Mouse (Mus musculus) left cerebral cortex, adult 18-20 months (tissue): ENCODE measurements around the gene Igsf8. TPM values are rescaled to one million over a fixed set of nuclear protein-coding genes. Genes with fewer than 3 reads are reported as not detected.

Experiments used
- DNase-seq, 2 experiments: peaks; one replicate each; pipeline ENCODE4 v3.0.0; 2021 to 2022; ENCODE audit warnings: low spot score in 2 of 2, mixed read lengths in 1 of 2
- total RNA-seq, 2 experiments: library from RNA; stranded (reverse); gene quantifications; 2 replicates each; pipeline ENCODE4 v1.2.3; 2021

The Igsf8 gene
- total RNA-seq, 2 experiments from 2014 or later: 278 to 283 TPM

DNA sequence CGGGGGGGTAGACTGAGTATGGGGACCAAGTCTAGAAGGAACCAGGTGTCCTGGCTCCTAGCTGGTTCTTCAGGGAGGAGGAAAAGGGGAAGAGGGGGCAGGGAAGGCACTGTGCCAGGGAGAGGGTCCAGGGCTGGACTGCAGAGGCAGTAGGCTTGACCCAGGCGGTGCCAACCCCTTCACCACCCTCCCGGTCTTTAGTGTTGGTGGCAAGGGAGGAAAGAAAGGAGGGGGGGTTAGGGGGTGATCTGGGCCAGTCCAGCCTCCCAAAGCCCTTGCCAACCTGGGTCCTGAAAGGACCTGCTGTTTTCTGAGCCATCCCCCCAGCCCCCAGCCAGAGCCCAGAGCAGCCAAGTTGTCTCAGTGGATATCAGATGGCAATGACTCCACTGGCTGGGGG lies 81.3 kb downstream of the Igsf8 start:
- DNase-seq: peak in 1 of 2 experiments; percentile 44

DNA sequence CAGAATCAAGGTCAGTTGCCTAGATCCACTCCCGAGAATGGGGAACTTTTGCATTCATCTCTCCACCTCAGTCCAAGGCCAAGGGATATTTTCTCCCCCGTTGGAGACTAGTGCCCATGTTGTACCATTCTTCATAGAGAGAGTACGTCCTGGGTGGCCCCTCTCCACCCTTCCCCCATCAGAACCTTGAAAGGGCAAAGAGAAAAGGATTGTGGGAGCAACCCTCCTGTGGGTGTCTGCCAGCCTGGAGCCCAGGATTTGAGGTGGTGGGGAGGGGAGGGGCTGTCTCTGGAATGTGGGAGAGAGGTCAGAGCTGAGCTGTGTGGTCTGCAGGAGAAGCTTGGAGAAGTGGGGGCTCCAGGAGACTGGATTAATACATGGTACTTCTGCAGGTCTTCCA lies 82.5 kb downstream of the Igsf8 start:
- DNase-seq: no peak

DNA sequence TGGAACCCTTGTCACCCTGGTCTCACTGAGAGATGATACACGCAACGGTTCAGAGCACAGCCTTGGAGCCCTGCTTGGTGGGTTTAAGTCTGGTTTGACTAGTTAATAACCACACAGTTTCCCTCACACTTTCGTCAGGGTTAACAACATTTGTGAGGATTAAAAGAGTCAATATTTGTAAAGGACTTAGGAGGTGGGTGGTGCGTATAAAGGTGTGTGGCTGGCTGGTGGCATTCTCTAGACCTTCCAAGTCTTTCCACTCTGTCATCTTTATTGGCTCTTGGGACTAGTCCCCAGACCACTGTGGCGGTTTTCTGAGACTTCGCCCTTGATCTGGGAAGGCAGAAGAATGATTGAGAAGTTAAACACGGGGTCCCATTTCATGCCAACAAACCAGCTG lies 83.4 kb downstream of the Igsf8 start:
- DNase-seq: no peak

DNA sequence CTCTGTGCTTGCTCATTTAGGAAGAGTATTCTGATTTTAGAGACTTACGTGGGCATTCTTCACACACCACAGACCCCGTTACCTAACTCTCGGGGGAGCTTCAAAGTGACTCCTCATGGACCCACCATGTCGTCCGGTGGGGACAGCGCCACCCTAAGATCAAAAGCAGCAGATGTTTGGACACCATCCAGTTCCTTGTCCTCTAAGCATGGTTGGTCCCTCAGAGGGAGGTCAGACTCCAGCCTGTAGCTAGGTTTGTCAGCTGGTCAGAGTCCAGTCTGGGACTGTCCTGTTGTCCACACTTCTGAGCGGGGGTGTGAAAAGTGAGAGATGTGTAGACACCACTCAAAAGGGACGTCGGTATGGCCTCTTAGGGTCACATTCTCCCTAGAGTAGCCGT lies 85.3 kb downstream of the Igsf8 start:
- no peak for DNase-seq

DNA sequence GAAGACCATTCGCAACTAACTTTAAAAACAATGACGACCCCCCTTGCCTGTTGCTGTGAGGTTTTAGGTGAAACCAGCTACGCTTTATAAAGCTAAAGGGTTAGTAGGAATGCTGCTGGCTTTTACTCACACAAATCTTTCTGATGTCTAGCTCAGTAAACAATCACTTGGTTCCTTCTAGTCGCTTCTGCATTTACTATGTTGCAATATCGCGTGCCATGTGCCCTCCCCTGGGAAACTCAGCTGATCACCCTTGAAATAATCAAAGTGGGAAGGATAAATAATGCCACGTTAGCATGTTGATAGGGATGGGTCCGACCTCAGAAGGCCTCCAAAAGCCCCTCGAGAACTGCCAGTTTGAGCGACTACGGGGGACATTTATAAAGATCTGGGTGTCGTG lies 85.9 kb downstream of the Igsf8 start:
- DNase-seq: no peak

DNA sequence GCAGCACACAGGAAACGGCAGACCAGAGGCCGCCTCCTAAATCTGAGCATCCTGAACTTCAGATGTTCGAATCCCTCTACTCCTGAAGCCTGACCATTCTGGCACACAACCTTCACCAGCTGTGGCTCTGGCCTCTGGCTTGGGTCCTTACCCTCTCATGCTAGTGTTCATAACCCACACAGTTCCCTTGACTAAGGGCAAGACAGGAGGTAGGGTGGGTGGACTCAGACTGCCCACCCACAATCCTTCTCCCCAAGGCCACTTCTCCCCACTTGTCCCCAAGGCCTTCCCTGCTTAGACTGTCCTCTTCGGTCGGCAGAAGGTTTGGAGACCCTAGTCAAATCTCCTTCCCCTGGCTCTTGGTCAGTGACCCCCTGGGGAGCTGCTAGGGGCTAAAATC lies 88.1 kb downstream of the Igsf8 start:
- DNase-seq: no peak

DNA sequence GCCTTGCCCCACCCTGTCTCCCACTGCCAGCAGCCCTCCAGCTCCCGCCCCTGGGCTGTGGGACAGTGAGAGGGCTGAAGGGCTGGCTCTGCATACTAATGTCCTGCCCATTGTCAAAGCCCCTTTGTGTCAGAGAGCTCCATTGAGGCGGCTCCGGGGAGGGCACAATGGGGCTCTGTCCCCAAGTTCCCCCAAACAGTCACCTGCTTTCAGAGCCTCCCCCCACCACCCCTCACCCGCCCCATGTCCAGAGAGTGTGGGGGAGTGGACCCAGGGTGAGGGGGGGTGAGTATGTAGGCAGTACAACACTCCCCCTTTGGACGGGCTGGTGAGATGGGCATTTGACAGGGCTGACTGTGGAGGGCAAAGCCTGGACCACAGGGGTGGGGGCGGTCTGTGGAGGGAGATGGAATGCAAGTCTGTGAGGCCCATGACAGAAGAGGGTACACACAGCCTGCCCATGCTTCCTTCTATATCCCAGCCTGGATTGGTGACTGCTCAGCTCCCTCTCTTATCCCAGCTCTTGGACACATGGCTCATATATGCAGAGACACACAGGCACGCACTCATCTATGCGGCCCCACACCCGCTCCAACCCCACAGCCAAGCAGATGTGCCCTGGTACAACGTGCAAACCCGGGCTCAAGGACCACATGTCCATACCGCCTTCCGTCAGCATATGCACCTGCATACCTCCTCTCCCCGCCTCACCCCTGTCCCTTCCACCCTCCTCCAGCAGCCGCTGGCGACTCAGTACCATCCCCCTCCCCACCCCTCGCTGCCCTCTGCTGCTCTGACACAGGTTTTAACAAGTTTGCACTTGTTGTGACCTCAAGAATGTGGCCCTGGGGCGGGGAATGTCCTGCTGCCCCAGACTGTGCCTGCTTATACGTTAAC lies 88.7 kb downstream of the Igsf8 start:
- DNase-seq: peak; percentile 51 to 54

DNA sequence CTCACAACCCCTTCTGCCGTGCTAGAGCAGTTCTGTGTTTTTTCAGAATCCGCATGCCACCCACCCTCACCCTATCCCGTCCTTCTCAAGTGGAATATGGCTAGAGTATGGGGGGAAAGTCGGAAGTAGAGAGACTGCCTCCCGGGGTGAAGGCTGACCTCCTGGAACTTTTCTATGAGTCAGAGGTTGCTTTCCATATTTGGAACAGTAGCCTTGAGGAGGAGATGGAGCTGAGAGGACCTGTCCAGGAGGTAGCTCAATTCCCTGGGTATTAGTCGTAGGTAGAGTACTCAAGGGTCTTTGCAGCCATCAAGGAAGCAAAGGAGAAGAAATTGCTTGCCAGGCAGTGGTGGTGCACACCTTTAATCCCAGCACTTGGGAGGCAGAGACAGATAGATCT lies 90.6 kb downstream of the Igsf8 start:
- no peak for DNase-seq

DNA sequence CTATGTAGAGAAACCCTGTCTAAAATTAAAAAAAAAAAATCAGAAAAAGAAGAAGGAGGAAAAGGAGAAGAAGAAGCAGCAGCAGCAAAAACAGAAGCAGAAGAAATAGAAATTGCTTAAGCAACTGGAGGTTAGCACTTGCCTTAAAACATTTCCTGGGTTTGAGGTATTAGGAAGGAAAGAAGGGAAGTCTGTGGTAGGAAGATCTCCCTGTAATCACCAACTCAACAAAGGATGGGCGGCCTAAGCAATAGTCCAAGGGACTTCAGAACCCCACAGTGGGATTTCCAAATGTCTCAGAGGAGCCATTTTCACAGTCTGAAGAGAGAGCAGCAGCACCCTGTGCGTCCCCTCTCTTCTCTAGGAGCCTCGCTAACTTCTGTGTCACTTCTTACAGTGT lies 91.0 kb downstream of the Igsf8 start:
- DNase-seq: no peak

DNA sequence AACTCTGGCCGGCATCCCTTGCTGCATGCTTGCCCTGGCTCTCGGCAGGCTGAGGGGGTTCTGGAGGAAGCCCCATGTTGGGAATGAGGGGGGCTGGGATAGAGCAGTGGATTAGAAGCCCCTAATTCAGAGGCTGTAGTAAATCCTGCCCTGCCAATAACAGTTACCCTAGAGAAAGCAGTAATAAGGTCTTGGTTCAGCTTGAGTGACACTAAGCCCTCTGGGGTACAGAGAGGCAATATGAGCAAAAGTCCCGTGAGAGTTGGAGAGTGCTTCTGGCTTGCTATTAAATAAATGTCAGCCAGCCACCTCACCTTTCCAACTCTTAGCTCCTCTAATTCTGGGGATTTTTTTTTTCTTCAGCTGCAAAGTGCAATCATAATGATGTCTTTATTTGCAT lies 93.9 kb downstream of the Igsf8 start:
- no peak for DNase-seq

DNA sequence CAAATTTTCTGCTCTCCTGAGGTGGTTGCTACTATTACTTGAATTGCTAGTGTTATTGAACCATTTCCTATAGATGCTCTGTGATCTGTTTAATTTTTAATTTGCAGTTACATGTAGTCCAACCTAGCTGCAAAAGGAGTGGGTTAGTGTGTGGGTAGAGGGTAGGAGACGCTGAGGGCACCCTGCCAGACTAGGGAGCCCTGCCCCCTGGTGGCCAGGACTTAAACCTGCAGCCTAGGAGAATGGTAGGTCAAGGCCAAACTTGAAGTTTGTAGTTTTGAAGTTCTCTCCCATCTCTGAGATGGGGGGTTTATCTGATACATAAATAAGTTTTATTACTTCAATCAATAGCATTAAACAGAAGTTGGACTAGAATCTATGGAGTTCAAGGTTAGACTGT lies 96.1 kb downstream of the Igsf8 start:
- peak; percentile 64 to 76 for DNase-seq

DNA sequence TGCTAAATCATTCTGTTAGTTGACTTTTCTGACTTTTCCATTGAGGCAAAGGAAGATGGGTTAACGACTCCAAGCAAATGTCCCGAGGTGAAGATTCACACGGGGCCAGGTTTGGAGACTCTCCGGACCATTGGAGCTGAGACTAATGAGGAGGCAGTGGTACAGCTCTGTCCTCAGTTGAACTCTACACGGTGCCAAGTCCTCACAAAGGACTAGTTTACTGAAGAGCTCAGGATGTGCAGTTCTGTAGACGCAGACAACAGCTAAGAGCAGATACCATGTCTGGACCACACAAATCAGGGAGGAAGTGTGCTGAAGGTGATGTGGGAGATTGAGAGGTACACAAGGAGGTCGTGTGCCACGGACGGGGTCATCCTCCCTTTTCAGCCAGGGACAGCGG lies 96.9 kb downstream of the Igsf8 start:
- no peak for DNase-seq

DNA sequence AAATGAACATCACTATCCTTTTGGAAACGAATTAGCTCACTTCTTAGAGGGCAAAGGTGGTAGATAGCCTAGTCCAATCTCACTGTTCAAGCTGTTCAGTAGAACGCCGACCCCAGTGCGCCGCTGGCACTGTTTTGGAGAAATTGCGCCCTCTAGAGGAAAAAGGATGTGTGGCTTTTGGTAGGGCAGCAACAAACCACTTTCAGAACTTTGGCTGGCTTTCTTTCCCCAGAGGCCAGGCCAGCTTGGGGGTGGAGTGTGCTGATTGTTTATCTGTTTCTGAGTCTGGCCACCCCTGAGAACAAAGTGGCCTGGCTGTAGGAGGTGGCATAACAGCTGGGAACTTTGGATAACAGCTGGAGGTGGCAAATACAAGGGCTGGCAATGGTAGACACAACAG lies 103.2 kb downstream of the Igsf8 start:
- peak; percentile 59 to 63 for DNase-seq

DNA sequence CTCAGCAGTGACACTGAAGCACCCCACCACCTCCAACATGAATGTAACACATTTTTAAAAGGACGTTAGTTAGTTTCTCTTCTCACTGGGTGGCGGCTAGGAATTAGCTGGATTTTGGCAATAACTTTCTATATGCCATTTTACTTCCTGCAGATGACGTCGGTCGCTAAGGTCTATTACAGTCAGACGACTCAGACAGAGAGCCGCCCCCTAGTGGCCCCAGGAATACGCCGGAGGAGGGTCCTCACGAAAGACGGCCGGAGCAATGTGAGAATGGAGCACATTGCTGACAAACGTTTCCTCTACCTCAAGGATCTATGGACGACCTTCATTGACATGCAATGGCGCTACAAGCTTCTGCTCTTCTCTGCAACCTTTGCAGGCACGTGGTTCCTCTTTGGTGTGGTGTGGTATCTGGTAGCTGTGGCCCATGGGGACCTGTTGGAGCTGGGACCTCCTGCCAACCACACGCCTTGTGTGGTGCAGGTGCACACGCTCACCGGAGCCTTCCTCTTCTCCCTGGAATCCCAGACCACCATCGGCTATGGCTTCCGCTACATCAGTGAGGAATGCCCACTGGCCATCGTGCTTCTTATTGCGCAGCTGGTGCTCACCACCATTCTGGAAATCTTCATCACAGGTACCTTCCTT lies 107.5 kb downstream of the Igsf8 start:
- DNase-seq: no peak

Other genes with a start within 250 kb of the Igsf8 start
- gene Vangl2, start 233.2 kb upstream of the Igsf8 start, total RNA-seq: 10 to 100 TPM; 10.2 to 13.7 TPM
- gene Nhlh1, start 204.1 kb upstream of the Igsf8 start, total RNA-seq: under 1 TPM; 0.28 to 0.40 TPM
- gene Copa, start 179.1 kb upstream of the Igsf8 start, total RNA-seq: 100 to 1,000 TPM; 147 to 151 TPM
- 10 to 100 TPM; 56.6 to 59.3 TPM for gene Ncstn, start 178.8 kb upstream of the Igsf8 start, total RNA-seq
- gene Pex19, start 134.9 kb upstream of the Igsf8 start, total RNA-seq: 10 to 100 TPM; 87.3 to 87.5 TPM
- gene Dcaf8, start 113.6 kb upstream of the Igsf8 start, total RNA-seq: 100 to 1,000 TPM; 117 TPM
- gene Pea15a, start 54.8 kb upstream of the Igsf8 start, total RNA-seq: 100 to 1,000 TPM; 412 to 456 TPM
- gene Casq1, start 41.8 kb upstream of the Igsf8 start, total RNA-seq: under 1 TPM in 1 of 2 experiments, not detected in 1; 0.63 TPM
- gene Atp1a4, start 3.2 kb upstream of the Igsf8 start, total RNA-seq: not detected
- gene Atp1a2, start 36.4 kb downstream of the Igsf8 start, total RNA-seq: 100 to 1,000 TPM; 588 to 687 TPM
- gene Kcnj9, start 67.7 kb downstream of the Igsf8 start, total RNA-seq: 100 to 1,000 TPM; 132 to 133 TPM
- 10 to 100 TPM; 67.5 to 87.1 TPM for gene Kcnj10, start 79.6 kb downstream of the Igsf8 start, total RNA-seq
- gene Pigm, start 114.9 kb downstream of the Igsf8 start, total RNA-seq: 1 to 10 TPM; 7.9 to 8.6 TPM
- gene Slamf9, start 213.7 kb downstream of the Igsf8 start, total RNA-seq: 1 to 10 TPM in 1 of 2 experiments, under 1 TPM in 1; 0.61 to 1.0 TPM
- 1 to 10 TPM; 6.3 to 7.0 TPM for gene Igsf9, start 220.1 kb downstream of the Igsf8 start, total RNA-seq
- 10 to 100 TPM in 1 of 2 experiments, 1 to 10 TPM in 1; 8.2 to 12.3 TPM for gene Tagln2, start 238.4 kb downstream of the Igsf8 start, total RNA-seq